ENCODE assay signal across 20 mouse cellular contexts in genomic region chr9:117716476-117716875, GRCm38 (mm10).
"Had no signal": no experiment of that assay in that cellular context is flagged by ENCODE, and none has a peak within 500 bp of the region (broad histone marks: within the 10 kb centered on the region; RNA-seq: fewer than 3 reads in every experiment).

No protein-coding gene starts in this region.

- H3K27me3 ChIP-seq: heart, embryonic 12.5 days; hindbrain, embryonic 12.5 days; intestine, embryonic 15.5 days; limb, embryonic 12.5 days; liver, embryonic 12.5 days had no signal

- DNase-seq: gastrocnemius, adult 2 months; gastrocnemius, postnatal 10 days; gastrocnemius, postnatal 25 days; heart, adult 2 months; heart, postnatal 10 days; heart, postnatal 4 days; kidney, postnatal 25 days; kidney, postnatal 4 days; liver had no signal

- H3K4me3 ChIP-seq: gastrocnemius, adult 2 months; heart, adult 2 months; heart, embryonic 12.5 days; hindbrain, embryonic 10.5 days; hindbrain, embryonic 12.5 days; intestine, embryonic 15.5 days; layer of hippocampus, adult 2 months; left cerebral cortex, adult 2 months; limb, embryonic 10.5 days; limb, embryonic 12.5 days; liver, embryonic 12.5 days had no signal

- H3K4me1 ChIP-seq: heart, embryonic 12.5 days; hindbrain, embryonic 10.5 days; hindbrain, embryonic 12.5 days; liver, embryonic 12.5 days had no signal

- H3K27ac ChIP-seq: gastrocnemius, adult 2 months; heart, adult 2 months; hindbrain, embryonic 10.5 days; hindbrain, embryonic 12.5 days; hindbrain, embryonic 14.5 days; intestine, embryonic 15.5 days; layer of hippocampus, adult 2 months; left cerebral cortex, adult 2 months; limb, embryonic 10.5 days; limb, embryonic 12.5 days; liver, embryonic 12.5 days; liver, embryonic 14.5 days had no signal

- H3K36me3 ChIP-seq: heart, embryonic 12.5 days; hindbrain, embryonic 10.5 days; hindbrain, embryonic 12.5 days; intestine, embryonic 15.5 days; limb, embryonic 10.5 days; limb, embryonic 12.5 days; liver, embryonic 12.5 days had no signal
